Mouse (Mus musculus): ENCODE results near the gene Macf1. TPM values are rescaled to one million over a fixed set of nuclear protein-coding genes. Genes with fewer than 3 reads are reported as not detected.
A peak's percentile ranks its signal among the peaks of the same experiment; 100 is the strongest.

The Macf1 gene
- total and polyA plus RNA-seq, 3 experiments: 29.1 to 138 (median 122) TPM

DNA sequence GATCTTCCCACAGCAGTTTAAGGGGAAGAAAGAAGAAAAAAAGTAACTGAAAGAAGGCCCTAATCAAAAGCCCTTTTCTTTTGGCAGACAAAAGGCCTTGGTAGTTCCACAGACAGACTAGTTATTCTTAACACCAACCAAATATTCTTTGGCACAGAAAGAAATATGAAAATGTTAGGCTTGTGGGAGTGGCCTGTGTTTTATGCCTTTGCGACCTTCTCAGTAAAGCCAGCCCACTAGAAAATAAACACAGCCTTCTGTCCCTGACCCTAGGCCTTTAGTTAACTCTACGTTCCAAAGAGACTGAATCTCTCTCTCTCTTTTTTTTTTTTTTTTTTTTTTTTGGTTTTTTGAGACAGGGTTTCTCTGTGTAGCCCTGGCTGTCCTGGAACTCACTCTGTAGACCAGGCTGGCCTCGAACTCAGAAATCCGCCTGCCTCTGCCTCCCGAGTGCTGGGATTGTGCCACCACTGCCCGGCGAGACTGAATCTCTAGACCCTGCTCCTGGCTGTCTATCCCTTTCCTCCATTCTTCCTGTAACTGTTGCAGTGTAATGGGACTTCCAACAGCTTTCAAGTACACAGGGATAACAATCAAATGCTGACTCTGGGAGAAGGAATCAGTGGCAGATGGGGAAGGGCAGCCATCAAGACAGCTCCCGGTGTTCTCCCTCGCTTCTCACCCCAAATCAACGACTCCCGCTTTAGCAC is 85.5 kb downstream of the Macf1 start:
- DNase-seq: peak; percentile 35

DNA sequence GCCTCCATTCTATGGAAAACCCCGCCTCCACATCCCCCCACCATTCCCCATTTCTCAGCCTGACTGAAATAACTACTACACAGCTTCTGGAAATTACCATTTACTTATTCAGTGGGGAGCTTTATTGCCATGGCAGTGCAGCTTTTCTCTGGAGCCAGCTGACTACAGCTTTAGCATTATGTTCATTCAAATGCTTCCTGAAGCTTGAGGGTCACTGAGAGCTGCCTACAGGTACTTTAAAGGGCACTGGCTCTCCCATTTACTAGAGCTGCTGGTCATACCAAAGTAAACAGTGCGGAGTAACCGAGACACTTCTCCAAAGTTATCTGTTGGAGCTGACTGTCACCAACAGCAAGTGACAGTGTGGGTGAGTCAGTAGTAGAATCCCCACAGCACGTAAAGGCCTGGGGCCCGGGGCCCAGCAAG is 89.8 kb downstream of the Macf1 start:
- DNase-seq: no peak

DNA sequence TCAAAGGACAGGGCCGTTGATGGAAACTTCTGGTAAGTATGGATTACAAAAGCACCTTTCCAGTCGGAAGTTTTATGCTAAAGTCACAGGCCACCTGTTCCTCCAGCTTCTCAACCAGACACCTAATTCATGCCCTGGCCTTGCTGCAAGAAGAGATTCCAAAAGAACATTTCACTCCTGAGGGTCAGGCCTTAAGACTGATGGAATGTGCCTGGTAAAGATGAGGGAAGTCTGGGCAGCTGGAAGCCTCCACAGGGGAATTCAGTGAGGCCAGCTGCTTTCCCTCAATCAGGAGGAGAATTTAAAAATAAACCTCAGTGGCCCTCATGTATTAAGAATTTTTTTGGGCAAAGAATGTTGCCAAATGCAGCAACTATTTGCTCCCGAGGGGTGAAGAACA is 90.5 kb downstream of the Macf1 start:
- DNase-seq: no peak

DNA sequence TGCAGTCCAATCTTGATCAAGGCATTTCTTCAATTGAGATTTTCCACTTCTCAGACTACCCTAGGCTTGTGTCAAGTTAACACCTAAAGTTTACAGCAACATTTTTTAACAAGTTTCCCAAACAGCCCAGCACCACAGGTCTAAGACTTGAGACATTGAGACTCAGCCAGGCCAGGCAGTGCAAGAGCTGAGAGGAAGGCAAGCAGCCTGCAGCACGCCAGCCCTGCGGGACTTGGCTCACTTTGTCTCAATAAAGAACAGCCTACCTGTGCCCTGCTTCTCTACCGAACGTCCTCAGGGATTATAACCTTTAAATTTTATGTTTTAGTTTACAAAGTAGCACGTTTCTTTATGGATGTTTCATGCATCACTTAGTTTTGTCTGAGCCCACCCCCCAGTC is 92.1 kb downstream of the Macf1 start:
- DNase-seq: no peak

DNA sequence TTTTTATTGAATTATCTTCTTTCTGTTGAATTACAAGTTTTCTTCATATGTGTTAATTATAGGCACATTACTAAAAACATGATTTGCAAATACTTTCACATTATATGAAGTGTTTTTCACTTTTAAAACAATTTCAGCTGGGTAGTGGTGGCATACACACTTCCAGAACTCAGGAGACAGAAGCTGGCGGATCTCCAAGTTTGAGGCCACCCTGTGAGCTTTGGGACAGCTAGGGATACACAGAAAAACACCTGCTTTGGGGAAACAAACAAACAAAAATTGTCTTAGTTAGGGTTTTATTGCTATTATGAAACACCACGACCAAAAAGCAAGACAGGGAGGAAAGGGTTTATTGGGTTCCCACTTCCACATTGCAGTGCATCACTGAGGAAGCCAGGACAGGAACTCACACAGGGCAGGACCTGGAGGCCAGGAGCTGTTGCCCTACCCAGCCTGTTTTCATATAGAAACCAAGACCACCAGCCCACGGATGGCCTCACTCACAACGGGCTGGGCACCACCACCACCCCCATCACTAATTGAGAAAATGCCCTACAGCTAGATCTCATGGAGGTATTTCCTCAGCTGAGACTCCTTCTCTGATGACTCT is 93.0 kb downstream of the Macf1 start:
- no peak for DNase-seq

DNA sequence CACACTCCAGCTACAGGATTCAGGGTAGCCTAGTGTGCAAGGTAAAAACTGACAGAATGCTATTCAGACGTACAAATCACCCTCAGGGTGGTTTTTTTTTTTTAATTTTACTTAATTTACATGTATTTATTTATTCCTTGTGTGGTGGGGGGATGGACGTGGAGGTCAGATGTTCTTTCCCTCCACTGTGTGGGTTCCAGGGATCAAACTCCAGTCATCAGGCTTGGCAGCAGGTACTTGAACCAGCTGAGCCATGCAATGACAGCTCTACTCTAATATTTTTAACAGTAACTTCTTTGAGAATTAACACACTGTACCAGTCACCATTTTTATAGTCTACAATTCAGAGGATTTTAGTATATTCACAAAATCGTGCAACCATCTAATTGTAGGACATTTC is 94.7 kb downstream of the Macf1 start:
- no peak for DNase-seq

DNA sequence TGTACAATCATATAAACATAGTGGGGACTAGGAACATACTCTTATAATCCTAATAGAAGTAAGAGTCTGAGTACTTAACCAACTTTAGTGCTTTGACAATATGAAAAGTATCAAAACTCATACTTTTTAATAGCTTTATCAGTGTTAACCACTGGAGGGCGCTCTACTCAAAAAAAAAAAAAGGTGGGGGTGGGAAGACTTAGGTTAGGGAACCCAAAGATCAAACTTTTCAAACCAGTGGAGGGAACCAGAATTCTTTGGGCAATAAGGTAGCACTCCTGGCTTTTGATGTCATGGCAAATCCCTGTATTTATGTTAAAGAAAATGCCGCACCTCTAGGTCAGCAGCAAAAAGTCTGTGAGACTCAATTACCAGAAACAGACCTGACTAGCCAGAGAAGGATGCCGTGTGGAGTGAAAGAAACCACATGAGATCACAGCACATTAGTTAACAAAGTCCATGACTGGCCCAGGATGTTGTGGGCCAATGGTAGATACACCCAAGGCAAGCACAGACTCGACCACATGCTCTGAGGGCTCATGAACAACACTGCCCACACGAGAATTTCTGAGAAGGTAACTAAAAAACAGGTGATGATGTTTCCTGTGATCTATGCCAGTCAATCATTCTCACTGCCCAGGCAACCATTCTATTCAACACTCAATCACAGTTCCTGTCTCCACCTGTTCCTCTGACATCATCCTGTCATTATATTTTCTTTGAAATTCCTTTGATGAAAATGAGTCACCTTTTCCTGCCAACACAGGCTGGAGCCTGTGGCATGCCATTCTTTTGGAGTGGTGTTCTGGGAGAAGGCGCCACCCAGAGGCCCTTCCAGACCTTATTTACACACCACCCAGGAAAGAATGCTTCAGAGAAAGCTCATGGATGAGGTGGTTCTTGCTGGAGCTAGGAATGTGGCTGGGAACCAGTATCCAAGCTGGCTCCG is 95.5 kb downstream of the Macf1 start:
- DNase-seq: peak; percentile 56

DNA sequence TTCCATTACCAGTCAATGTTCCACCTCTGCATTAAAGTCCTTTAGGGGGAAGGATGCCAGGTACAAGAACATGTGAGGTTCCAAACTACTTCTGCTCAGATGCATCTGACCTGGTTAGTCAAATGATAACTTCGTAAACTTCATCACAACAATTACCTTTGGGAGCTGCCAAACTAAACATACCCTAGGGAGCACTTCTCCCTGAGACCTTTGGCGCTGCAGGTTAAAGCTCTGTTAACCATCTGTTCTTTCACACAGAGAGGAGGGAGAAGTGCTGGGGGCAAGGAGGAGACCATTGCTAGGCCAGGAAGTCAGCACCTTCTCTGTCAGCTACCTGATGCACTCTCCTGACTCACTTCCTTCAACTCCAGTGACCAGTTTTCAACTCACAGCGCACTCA is 96.5 kb downstream of the Macf1 start:
- DNase-seq: no peak

DNA sequence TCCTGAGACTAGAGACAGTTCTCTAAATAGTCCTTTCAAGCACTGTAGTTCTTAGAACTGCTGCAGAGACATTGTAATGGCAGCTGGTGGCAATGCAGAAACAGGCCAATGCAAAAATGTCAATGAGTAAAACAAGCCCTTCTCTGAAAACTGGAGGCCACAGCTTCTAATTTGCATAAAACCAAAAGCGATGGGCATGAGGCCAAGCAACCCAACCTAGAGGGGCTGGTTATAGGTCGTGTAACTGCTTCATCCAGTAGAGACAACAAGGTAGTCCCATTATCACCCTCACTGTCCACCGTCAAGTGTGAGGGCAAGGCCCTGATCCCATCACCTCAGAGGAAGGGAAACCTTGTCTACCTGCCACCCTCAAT is 99.5 kb downstream of the Macf1 start:
- no peak for DNase-seq

DNA sequence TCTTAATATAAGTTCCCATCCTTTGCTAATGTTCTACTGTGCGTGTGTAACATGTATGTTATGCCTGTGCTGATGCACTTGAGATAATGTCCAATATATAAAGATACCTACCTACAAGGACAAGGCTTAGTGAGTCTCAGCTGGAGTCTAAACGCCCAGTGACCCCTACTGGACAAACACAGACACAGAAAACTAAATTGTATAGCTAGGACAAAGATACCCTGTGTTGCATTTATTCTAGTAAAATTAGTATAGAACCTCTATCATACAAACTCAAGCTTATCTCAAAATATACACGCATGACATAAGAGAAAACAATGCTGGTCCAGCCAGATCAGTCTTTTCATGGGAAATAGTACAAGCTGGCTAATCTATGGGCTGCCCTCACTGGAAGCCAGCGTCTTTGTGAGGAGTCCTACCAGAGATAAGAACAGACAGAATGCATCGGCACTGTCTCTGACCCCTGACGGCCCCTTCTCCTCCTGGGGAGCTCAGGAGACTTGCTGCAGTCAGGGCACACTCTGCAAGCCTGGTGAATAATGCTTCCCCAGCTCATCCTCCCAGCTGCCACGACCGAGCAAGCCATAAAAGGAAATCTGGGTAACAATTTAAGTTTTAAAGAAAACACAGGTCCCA is 100.0 kb downstream of the Macf1 start:
- DNase-seq: no peak

DNA sequence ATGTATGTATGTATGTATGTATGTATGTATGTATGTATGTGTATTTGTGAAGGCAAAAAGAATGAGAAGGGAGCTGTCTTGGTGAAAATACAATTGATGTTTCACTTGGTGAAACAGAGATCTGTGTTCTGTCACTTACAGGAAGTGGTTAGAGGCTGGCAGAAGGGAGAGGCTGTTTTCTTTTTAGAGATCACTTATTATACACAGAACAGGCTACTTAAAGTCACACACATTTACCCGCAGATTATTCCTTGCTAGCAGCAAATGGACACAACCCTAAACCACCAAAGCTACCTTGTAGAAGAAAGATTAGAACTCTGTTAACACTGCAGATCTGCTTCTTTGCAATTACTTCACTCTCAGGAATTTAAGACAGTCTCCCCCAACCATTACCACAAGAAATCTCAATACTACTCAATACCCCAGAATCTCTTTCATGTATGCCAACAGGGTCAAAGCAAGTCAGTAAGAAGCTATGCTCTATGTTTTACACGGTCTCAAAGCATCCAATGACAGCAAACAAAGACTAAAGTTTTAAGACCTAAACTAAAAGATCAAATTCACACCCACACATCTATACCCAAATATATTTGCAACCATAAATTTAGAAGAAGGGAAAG is 106.6 kb downstream of the Macf1 start:
- DNase-seq: no peak

DNA sequence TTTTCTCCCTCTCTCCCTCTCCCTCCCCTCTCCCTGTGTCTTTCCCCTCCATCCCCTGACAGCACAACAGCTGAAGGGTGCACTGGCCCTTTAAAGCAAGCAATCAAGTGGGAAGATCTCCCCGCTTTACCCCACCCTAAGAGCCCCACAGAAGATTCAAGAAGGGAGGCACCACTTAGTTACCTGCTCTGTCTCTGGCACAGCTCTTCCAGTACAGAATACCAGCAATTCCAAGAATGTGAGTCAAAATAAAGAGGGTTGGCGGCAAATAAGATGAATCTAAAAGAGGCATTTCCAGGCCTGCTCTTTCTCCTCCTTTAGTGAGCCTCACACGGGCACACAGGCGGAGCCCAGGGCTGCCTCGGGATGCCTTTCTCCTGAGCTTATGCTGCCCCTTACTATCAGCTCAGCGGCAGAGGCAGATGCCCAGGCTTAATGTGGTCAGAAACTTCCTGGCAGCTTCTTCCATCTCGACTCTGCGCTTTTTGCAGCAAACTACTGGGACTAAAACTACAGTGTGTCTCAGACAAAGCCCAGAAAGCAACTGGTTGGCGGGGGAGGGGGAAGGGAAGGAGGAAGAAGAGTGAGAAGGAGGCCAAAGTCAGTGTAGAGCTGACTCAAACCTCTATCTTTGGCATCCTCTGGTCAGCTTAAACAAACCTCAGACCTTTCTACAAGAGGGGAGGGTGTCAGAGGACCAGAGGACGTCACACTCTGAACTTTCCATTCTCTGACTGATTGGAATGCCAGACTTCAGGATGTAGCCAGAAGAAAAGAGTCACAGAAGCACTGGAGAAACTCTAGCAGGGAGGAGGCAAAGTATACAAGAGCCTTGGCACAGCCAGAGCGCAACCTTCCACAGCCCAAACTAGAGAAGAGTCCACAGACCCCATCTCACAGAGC is 111.5 kb downstream of the Macf1 start:
- peak; percentile 37 for DNase-seq

DNA sequence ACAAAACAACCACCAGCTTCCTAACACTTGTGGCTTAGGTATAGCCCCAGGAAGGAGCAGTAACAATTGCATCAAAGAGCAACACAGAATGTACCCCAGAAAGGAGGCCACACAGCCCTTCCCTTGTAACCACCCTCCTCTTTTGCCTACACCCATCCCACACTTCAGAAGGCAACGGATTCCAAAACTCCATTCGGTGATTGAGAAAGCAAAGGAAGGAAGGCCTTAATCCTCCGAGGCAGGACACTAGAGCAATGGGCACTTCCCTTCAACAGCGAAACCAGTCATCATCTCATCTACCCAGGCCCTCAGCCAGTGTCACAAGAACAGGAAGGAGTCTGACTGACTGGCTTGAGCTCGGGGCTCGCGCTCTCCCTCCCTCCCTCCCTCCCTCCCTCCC is 112.3 kb downstream of the Macf1 start:
- peak; percentile 43 for DNase-seq

DNA sequence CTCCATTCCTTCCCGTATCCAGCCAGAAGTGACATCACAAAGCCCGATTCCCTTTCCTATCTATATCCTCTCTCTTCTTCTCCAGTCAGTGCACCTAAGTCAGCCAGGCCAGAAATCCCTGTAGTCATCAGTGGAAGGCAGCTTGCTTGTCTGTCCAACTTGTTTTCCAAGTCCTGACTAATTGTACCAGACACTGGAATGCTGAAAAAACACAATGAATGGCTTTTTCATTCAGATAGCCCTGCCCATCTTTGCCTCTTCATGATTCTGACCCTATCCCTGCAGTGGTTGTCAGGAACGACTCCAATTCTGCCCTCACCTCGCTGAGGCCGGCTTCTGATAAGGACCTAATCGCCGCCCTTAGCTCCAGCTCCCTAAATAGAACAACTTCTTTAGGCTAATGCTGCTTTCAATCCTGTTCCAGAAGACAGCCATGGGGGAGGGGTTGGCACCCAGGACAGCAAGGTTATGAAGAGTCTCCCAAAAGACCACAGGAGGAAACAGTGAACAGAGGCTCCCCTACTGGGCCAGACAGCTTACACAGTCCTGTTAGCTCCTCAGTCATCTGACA is 118.8 kb downstream of the Macf1 start:
- DNase-seq: no peak

DNA sequence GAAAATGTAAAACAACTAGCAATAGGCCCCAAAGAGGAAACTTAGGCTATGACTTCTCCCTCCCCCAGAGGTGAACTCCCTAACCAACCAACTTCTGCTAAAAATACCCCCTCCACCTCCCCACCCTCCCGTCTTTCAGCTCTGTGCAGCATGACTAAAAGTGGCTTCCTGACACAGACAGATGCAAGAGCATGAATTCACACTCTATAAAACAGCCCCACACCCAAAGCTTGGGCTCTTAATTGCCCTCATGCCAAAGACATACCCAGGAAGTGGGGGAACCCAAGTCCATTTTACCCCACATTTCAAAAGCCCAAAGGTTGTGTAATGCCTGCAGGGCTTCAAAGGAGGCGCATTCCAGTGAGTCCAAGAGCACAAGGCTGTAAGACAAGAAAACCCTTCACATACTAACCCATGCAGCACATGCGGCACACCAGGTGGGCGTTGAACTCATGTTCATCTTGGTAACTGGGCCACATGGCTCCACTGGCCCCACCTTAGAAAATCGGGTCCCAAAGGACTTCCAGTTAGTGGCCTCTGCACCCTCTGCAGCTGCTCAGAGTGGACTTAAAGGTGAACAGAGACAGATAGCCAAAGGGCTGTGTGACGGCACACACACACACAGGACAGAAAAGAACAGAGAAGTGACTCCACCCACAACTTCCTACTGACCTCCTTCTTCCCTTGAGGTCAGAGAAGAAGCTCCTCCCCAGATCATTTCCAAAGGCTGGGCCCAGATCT is 119.9 kb downstream of the Macf1 start:
- peak; percentile 7 for DNase-seq

DNA sequence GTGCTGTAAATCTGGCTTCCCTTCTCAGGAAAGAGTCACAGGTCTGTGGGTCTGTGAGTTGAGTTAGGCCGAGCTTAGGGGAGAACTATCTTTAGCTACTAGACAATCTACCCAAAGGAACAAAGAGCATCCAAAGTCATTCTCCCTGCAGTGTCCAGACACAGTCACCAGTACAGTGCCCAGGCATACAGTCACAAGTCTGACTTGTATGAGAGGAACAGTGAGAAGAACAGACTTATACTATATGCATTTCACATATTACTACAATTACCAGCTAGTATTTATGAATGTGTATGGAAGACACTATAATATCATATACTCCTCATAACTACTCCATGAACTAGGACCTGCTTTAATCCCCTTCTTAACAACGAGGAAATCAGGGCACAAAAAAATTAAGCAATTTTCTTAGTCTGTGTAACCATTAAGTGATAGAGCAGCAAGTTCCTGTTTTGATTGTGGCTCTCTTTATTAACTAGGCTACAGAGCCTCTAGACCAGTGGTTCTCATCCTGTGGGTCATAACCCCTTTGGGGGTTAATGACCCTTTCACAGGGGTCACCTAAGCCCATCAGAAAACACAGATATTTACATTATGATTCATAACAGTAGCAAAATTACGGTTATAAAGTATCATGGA is 121.9 kb downstream of the Macf1 start:
- DNase-seq: no peak

DNA sequence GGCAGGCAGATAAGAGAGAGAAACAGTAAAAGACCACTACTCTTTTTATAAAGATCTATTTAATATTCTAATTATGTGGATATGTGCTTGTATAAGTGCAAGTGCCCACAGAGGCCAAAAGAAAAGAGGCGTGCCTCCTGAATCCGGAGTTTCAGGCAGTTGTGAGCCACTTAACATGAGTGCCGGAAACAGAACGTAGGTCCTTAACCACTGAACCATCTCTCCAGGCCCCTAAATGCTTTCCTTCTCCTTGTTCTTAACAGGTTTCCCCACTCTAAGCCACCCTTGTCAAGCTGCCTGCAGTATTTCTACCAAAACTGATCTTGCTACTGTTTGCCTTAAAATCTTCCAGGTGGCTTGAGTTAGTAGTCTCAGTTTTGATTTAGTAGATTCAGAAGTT is 123.3 kb downstream of the Macf1 start:
- no peak for DNase-seq

DNA sequence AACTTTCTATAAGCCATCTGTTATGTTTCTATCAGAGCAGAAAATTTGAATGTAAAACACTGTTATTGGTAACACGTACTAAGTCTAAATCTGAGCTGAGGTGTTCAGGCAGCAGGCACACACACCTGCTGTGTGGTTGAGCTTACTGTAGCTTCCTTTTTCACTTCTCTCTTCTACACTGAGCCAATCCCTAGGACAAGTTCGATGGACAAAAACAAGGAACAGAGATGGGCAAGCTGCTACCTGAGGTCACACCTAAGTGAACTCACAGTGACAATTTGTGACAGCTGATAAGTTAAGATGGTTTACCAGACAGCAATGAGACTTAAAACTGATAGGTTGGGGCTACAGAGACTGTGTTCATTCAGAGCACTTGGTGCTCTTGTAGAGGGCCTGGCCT is 125.7 kb downstream of the Macf1 start:
- DNase-seq: no peak

DNA sequence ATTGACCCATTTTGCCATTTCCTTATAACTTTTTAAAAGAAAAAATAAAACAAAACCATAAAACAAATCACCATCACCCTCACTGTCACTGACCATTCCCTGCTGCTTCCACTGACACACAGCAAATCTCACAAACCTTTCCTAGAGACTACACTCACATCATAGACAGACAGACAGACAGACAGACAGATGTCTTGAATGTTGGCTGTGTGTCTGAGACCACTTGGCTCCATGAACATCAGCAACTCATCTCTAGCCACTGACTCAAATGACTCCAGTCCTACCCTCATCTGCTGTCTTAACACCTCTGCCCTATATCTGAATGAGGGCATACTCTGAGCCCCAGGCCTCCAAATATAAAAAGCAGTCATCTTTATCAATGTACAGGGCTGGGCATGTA is 128.9 kb downstream of the Macf1 start:
- no peak for DNase-seq
